Mouse (Mus musculus) brain, embryonic 14.5 days (tissue): ENCODE results near the gene Izumo4. TPM values are rescaled to one million over a fixed set of nuclear protein-coding genes. Genes with fewer than 3 reads are reported as not detected.

Experiments used
- DNase-seq: peaks from one replicate; pipeline ENCODE4 v3.0.0-alpha.2; 2011; ENCODE audit warnings: low read depth
- CTCF ChIP-seq: fragments of 200-500 bp; IDR thresholded peaks from 2 replicates; pipeline ENCODE4 v1.5.1; 2012; ENCODE audit warnings: inconsistent platforms, mild to moderate bottlenecking, moderate library complexity, borderline replicate concordance; ENCODE audit not compliant: insufficient read depth, insufficient read length; ENCODE audit errors: extremely low read depth
- POLR2A ChIP-seq: fragments of 200-500 bp; IDR thresholded peaks from 2 replicates; pipeline ENCODE4 v1.6.1; 2012; ENCODE audit warnings: mild to moderate bottlenecking, inconsistent platforms, borderline replicate concordance; ENCODE audit not compliant: poor library complexity, insufficient read depth, insufficient read length, severe bottlenecking; ENCODE audit errors: extremely low read depth
- polyA plus RNA-seq: library from polyadenylated mRNA; depleted of rRNA; stranded (reverse); fragments of >200 nt; gene quantifications from 2 replicates; pipeline ENCODE4 v1.2.3, GENCODE M21; 2012; rRNA removed

The Izumo4 gene
- polyA plus RNA-seq, 1 experiment: 47.6 TPM

DNA sequence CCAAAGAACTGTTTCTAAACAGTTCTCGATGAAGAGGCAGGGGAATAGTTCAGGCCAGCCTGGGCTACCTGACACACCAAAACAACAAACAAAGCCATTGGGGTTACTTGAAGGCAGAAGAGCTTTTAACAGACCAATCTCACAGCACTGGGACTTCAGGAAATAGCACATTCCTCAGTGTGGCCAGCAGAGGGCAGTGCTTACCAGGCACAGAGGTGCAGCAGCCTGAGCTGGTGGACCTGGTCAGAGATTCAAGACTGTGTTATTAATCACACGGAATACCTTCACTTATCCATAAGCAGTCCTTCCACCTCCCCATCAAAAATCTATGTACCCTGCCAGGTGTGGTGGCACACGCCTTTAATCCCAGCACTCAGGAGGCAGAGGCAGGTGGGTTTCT is 45.4 kb downstream of the Izumo4 start:
- peak; percentile 98 for TF ChIP-seq CTCF
- TF ChIP-seq POLR2A: no peak
- peak; percentile 89 for DNase-seq

DNA sequence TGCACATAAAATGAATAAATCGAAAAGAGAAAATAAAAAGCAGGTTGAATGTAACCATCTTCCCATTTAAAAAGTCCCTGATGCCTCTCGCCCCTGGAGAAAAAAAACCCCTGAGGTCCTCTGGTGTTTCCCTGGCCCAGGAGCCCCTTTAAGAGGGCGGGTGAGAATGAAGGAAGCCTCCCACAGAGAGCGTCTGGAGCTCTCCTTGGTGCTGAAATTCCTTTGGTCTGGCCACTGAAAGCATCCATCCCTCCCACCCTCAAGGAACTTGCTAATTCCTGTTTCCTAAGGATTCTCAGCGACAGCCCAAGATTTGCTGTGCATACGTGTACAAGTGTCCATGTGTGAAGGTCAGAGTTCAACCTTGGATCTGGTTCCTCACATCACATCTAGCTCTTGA is 46.6 kb downstream of the Izumo4 start:
- no peak for TF ChIP-seq POLR2A
- no peak for TF ChIP-seq CTCF
- DNase-seq: peak; percentile 40

DNA sequence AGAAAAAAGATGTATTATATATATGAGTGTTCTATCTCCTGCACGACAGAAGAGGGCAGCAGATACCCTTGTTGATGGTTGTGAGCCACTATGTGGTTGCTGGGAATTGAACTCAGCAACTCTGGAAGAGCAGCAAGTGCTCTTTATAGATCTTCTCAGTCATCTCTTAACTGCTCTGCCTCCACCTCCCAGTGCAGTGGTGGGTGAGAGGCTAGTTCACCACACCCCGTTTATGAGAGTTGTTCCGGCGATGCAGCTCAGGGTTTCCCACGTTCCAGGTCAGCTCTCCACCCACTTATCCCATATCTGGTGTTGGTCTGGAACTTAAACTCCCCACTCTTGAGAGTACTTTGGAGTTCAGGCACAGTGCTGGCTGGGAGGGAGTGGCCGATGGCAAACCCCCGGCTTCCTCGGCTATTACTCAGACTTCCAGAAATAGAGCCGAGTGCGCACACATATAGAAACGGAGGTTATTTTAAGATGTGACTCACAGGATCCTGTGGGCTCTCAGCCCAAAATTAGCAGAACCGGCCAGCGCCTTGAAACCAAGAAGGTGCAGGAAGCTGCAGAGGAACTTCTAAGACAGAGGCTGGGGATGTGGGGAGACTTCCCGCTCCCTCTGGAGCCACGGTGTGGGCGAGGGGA is 49.3 kb downstream of the Izumo4 start:
- TF ChIP-seq POLR2A (no peak), CTCF (peak; percentile 20; the same call in 1 of the 2 replicates)
- DNase-seq: no peak

- peak; percentile 80 for DNase-seq
- no peak for TF ChIP-seq POLR2A
- TF ChIP-seq CTCF: no peak
These were observed 50.2 kb downstream of the Izumo4 start for GRCm38 (mm10) chr10:80752079-80752625.

DNA sequence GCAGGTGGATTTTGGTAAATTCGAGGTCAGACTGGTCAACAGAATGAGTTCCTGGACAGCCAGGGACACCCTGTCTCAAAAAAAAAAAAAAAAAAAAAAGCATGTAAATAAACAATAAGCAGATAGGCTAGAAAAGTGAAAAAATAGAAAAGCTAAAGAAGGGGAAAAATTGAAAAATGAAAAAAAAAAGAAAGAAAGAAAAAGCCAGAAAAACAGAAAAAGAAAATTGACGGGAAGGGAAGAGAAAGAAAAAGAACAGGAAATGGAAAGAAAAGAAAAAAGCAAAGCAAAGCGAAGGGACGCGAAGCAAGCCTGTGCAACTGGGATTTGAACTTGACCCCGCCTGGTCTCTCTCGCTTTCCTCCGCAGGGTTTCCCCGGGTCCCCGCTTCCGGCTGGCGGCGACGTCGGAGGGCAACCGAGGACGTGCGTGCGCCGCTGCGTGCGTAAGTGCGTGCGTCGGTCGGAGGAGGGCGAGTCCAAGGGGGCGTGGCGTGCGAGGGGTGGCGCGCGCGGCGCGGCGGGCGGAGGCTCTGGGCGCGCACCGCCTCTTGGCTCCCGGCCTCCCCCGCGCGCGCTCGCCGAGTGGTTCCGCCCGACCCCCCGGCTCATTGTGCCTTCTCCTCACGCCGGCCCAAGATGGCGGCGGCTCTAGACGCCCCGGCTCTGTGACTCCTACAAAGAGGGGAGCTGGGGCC is 52.8 kb downstream of the Izumo4 start, which contains the start of gene Dot1l:
TSS of gene Dot1l (plus strand) at position 613 of the 697 bp plus-strand sequence.
- TF ChIP-seq CTCF: no peak
- peak; percentile 56; the same call in 1 of the 2 replicates for TF ChIP-seq POLR2A
- DNase-seq: peak; percentile 99

Other genes with a start within 250 kb of the Izumo4 start
- 5.0 and 10.9 TPM in 2 replicates for gene Onecut3, start 207.3 kb upstream of the Izumo4 start, polyA plus RNA-seq
- 0.76 and 0.86 TPM in 2 replicates for gene Atp8b3, start 163.1 kb upstream of the Izumo4 start, polyA plus RNA-seq
- 59.9 and 72.0 TPM in 2 replicates for gene Rexo1, start 140.6 kb upstream of the Izumo4 start, polyA plus RNA-seq
- 12.2 and 15.9 TPM in 2 replicates for gene Klf16, start 124.9 kb upstream of the Izumo4 start, polyA plus RNA-seq
- gene Abhd17a, start 111.8 kb upstream of the Izumo4 start, polyA plus RNA-seq: 170 and 188 TPM in 2 replicates
- 62.0 and 62.5 TPM in 2 replicates for gene Scamp4, start 99.3 kb upstream of the Izumo4 start, polyA plus RNA-seq
- 12.7 and 17.3 TPM in 2 replicates for gene Adat3, start 99.3 kb upstream of the Izumo4 start, polyA plus RNA-seq
- gene Gm49322, start 96.2 kb upstream of the Izumo4 start, polyA plus RNA-seq: 4.2 and 4.5 TPM in 2 replicates
- 213 and 237 TPM in 2 replicates for gene Csnk1g2, start 79.3 kb upstream of the Izumo4 start, polyA plus RNA-seq
- gene Btbd2, start 45.1 kb upstream of the Izumo4 start, polyA plus RNA-seq: 91.9 and 113 TPM in 2 replicates
- gene Mknk2, start 24.1 kb upstream of the Izumo4 start, polyA plus RNA-seq: 96.9 and 115 TPM in 2 replicates
- 36.9 and 47.3 TPM in 2 replicates for gene Mob3a, start 207 bp upstream of the Izumo4 start, polyA plus RNA-seq
- 155 and 176 TPM in 2 replicates for gene Ap3d1, start 40.1 kb downstream of the Izumo4 start, polyA plus RNA-seq
- gene Dot1l, start 53.0 kb downstream of the Izumo4 start, polyA plus RNA-seq: 36.1 and 77.6 TPM in 2 replicates
- gene Sf3a2, start 96.0 kb downstream of the Izumo4 start, polyA plus RNA-seq: 76.3 and 77.0 TPM in 2 replicates
- gene Plekhj1, start 96.4 kb downstream of the Izumo4 start, polyA plus RNA-seq: 88.7 and 125 TPM in 2 replicates
- gene Amh, start 103.1 kb downstream of the Izumo4 start, polyA plus RNA-seq: 1.7 and 2.1 TPM in 2 replicates
- gene Jsrp1, start 111.3 kb downstream of the Izumo4 start, polyA plus RNA-seq: 0.21 and 0.45 TPM in 2 replicates
- gene Oaz1, start 124.5 kb downstream of the Izumo4 start, polyA plus RNA-seq: 685 and 1,025 TPM in 2 replicates
- gene Lingo3, start 141.9 kb downstream of the Izumo4 start, polyA plus RNA-seq: 5.2 and 7.7 TPM in 2 replicates
- 278 and 393 TPM in 2 replicates for gene Lsm7, start 153.0 kb downstream of the Izumo4 start, polyA plus RNA-seq
- 110 and 134 TPM in 2 replicates for gene Sppl2b, start 153.1 kb downstream of the Izumo4 start, polyA plus RNA-seq
- gene Tmprss9, start 169.7 kb downstream of the Izumo4 start, polyA plus RNA-seq: 0.22 and 0.26 TPM in 2 replicates
- 174 and 253 TPM in 2 replicates for gene Timm13, start 198.8 kb downstream of the Izumo4 start, polyA plus RNA-seq
- 58.8 and 72.3 TPM in 2 replicates for gene Lmnb2, start 216.1 kb downstream of the Izumo4 start, polyA plus RNA-seq
- gene Gadd45b, start 227.9 kb downstream of the Izumo4 start, polyA plus RNA-seq: 8.4 and 8.5 TPM in 2 replicates